Mouse (Mus musculus) heart, postnatal 0 days (tissue): ENCODE measurements at regions not wholly inside any gene's neighbourhood (a gene's known extent, or its start where the extent isn't known, plus 50 kb on each side); places are given as distances from the start of the nearest gene placed in this dataset.

ENCODE experiments used
- CTCF ChIP-seq: IDR thresholded peaks from 2 replicates; pipeline ENCODE4 v1.5.1; 2016; ENCODE audit warnings: antibody characterized with exemption, control low read depth, low read depth
- EP300 ChIP-seq: IDR thresholded peaks from 2 replicates; pipeline ENCODE4 v1.6.1; 2016; ENCODE audit warnings: antibody characterized with exemption, low read depth

GRCm38 (mm10) chr16:95872436-95872835, 118.3 kb downstream of the Psmg1 start:
- no peak for TF ChIP-seq CTCF
- peak; percentile 90 for TF ChIP-seq EP300
